Mouse (Mus musculus): Measurements from ENCODE around the gene Coq8b. TPM values are rescaled to one million over a fixed set of nuclear protein-coding genes. Genes with fewer than 3 reads are reported as not detected.

The Coq8b gene
- total and polyA plus RNA-seq, 3 experiments, result 49.7 to 219 (median 64.4) TPM

DNA sequence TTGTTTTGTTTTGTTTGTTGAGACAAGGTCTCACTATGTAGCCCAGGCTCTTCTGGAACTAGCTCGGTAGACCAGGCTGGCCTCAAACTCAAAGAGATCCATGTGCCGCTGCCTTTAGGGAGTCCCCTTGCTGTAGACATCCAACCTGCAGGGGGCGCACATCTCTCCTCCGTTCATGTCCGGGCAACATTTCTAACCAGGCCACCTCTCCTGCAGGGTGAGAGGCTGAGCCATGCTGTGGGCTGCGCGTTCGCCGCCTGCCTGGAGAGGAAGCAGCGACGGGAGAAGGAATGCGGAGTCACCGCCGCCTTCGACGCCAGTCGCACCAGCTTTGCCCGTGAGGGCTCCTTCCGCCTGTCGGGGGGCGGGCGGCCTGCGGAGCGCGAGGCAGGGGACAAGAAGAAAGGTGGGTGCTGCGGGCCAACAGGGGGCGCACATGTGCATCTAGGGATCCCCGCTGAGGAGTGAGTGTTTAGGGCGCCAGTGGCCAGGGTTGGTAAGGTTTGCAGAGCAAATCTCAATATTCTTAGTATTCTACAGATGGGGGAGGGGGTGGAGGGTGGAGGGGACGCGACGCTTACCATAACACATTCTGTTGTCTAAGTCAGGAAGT lies 41.0 kb downstream of the Coq8b start:
- peak; percentile 28 for DNase-seq

DNA sequence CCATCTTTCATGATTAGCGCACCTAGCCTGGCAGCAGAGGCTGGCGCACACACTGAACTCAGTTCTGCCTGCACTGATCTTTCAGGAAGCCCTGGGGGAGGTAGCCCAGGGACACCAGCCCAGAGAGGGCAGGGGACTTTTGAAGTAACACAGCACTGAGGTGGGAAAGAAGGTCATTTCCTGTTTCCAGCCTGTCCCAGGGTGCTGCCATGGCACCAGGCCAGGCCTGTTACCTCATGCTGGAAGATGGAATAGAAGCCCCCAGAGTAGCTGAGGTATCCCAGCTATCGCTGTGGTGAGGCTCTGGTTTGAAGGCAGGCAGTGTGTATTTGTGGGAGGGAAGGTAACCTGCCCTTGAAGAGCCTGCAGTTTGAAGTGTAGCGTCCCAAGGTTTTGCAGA lies 42.1 kb downstream of the Coq8b start:
- no peak for DNase-seq

DNA sequence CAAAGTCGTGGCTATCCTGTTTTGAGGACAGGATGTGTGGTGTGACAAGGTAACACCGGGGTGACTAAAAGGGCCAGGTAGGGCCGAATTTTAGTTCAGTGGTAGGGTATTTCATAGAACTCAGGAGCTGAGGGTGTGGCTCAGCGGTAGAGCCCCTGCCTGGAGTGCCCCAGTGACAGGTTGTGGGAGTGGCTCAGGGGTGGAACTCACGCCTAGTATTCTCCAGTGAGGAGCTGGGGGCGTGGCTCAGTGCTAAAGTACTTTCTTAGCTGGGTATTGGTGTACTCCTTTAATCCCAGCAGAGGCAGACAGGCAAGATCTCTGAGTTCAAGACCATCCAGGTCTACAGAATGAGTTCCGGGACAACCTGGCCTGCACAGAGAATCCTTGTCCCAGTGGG lies 43.2 kb downstream of the Coq8b start:
- no peak for DNase-seq

DNA sequence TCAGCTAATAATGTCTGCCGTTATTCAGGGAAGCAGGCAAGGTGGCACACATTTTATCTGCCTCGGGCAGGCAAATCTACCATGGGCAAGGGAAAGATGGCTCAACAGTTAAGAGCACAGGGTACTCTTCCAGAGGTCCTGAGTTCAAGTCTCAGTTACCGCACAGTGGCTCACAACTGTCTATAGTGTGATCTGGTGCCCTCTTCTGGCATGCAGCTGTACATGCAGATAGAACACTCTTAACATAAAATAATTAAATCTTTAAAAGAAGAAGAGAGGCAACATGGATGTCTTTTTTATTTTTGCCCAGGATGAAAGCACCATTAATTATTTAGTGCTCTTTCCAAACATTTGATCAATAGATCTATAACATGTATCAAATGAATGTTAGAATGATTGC lies 44.4 kb downstream of the Coq8b start:
- DNase-seq, result no peak

DNA sequence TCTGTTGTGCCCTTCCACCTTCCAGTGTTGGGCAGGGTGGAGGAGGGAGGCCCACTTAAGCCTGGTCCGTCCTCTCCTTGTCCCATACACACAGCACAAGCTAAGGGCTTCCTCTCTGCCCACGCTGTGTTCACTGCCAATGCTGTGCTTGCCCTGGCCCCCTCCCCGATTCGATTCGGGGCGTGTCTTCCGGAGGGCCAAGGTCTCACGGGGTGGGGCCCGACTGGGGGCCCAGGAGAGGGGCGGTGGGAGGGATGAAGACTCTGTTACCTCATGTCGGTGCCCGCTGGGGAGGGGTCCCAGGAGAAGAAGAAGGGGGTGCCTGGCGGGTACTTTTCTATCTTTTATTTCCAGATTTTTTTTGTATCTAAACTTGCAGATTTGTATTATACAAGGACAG lies 48.9 kb downstream of the Coq8b start:
- DNase-seq, result no peak

DNA sequence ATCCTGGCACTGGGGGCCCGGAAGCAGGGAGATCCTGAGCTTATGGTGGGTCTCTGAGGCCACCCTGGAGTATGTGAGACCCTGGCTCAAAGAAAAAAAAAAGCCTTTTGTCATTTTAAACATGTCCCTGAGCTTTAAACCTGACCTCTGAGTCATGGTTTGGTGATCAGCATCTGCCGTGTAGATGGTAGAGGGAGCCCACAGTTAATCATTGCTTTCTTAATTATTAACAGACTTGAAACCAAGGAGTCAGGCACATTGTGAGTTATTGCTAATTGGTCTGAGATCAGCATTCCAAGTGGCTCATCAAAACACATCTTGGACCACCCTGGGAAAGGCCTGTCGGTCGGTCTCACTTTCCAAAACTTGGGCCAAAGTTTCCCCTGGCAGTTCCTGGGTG lies 49.4 kb downstream of the Coq8b start:
- DNase-seq, result no peak

DNA sequence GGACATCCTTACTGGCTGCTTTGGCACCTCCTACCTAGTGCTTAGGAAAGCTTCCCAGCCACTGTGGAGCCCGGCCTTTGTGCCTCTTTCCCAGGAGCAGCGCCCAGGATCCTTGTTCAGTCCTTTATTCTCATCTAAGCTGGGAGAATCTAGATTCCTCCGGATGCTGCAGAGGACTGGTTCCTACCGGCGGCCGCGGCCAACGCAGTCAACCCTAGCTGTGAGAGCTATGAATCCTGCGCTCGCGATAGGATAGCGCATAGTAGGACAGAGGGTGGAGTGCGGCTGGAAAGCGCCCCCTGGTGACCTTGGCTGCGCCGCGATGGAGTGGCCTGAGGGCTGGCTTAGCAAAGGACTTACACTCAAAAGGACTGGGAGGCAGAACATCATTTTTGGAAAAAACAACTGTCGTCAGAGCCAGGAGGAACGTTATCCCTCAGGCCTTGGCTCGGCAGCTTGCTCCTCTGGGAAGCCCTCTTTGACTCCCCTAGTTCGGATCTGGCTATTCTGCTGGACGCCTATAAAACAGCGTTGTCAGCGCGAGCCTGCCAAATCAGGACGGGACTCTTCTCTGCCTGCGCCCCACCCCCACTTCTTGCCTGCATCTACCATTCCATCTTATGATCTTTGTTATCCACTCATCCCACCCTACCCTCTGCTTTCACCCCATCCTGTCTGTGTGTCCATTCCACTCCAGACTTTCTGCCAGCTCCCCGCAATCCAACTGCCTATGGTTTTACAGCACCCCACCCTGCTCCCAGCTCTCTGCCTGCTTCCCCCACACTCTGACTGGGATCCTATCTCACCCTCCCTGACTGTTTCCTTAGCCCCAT lies 52.3 kb downstream of the Coq8b start:
- peak; percentile 32 for DNase-seq

DNA sequence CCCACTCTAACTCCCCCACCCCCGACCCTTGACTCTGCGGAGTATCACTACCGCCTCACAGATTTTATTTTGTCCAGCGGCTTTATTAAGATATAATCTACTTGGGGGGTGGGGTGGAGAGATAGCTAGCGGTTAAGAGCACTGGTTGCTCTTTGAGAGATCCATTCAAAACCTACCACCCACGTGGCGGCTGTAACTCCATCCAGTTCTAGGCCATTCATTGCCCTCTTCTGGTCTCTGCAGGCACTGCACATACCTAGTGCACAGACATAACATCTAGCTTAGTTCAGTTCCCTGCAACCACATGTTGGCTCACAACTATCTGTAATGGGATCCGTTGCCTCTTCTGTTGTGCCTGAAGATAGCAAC lies 52.9 kb downstream of the Coq8b start:
- peak; percentile 64 for DNase-seq

DNA sequence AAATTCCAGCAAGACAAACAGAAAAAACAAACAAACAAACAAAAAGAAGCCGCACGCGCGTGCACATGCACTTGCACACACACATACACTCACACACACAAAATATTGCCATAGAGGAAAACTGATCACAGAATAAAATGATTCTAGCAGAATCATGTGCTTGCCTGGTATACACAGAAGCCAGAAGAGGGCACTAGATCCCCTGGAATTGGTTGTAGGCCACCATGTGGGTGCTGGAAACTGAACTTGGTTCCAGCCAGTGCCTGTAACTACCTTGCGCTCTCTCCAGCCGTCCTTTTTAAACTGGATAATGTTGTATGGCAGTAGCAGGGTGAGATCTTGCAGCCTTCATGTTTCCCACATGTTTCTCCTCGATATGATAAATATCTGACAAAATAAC lies 55.9 kb downstream of the Coq8b start:
- no peak for DNase-seq

DNA sequence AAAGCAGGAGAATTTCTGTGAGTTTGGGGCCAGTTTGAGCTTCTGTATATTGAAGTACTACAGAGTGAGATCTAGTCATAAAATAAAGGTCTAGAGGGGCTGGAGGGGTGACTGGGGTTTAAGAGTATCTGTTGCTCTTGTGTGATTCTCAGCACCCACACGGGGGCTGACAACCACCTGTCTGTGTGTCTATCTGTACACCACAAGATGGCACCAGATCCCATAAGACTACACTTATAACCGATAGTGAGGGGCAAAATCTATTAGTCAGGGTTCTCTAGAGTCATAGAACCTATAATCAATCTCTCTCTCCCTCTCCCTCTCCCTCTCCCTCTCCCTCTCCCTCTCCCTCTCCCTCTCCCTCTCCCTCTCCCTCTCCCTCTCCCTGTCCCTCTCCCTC lies 57.7 kb downstream of the Coq8b start:
- DNase-seq, result no peak

DNA sequence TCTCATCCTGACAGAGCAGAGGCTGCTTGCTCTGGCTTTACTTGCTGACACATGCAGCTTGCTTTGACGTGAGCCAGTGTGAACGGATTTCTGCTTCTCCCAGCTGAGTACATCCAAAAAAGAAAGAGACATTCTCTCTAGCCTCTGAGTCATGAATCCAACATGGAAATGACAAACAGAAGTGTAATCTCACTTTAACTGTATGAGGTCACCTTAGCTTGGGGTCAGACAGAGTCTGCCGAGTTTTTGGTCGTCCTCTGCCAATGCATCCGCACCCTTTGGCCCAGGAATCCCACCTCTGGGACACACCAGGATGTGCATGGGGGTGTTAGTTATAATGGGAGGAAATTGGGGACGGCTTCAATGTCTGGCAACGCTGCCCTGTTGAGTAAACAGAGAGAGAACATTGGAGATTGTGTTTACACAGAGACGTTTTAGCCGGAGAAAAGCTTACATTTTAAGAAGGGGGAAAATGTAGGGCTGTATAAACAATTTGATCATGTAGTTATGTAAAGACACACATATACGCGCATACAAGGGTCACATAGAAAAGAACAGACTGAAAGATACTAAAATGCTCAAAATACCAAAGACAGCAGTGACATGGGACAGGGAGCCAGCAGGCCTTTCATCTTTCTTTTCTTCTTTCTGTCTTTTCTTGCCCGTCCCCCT lies 59.1 kb downstream of the Coq8b start:
- no peak for DNase-seq

DNA sequence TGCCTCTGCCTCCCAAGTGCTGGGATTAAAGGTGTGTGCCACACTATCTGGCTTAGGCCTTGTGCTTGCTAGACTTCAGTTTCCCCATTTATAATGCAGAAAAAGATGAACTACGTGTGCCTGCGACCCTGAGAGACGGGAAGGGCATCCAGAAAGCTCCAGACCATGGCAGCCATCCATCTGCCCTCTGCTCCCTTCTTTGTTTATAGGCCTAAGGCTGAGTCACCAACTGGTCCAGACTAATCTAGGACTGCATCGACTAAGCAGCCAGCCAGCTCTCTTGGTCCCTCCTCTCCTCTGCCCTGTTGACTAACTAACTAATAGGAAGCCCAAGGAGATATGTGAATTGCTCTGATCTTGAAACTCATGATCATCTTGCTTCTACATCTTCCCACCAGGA lies 63.1 kb downstream of the Coq8b start:
- DNase-seq, result peak; percentile 48

DNA sequence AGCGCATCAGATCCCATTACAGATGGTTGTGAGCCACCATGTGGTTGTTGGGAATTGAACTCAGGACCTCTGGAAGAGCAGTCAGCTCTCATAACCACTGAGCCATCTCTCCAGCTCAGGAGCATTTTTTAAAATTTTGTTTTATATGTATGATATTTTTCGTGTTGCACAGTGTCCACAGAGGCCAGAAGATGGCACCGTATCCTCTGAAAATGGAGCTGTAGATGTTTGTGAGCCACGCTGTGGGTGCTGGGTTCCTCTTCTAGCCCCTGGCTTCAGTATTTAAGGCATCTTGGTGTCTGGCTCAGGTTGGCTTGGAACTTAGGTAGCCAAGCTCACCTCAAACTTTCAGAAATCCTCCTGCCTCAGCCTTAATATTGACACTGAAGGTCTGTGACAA lies 63.7 kb downstream of the Coq8b start:
- DNase-seq, result no peak

DNA sequence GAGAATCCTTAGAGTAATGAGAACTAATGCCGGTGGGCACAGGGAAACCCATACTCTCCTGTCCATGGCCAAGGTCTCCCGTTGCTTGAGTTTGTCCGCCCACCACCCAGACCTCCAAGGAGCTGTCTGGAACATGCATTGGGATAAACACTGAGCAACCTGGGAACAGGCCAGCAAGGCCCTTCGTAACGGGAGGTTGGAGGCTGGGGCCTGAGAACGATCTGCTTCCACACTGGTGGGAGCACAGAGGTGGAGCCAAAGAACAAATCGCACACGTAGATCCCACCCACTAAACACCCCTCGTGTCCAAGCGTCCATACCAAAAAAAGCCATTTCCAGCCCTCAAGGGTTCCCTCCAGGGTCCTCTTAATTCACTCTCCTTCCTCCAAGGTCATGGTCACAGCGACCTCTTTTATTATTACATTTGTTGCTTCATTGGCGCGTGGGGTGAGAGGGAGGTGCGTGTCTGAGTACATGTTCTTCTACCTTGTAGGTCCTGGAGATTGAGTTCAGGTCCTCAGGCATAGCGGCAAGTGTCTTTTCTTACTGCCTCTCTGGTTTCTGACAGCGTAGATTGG lies 65.3 kb downstream of the Coq8b start:
- no peak for DNase-seq

DNA sequence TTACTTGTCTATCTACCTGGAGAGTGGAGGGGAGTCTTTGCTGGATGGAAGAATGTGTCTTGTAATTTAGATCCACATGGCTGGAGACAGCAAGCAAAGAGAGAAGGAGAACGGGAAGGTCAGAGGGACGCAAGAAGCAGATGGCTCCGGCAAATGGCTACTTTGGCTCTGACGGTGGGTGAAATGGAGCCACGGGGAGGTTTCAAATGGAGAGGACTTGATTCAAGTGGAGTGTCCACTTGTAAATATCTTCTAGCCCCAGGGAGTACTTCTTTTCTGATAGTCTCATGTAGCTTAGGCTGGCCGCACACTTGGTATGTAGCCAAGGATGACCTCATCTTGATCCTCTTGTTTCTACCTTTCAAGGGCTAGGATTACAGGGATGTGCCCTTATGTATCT lies 66.0 kb downstream of the Coq8b start:
- DNase-seq, result no peak

DNA sequence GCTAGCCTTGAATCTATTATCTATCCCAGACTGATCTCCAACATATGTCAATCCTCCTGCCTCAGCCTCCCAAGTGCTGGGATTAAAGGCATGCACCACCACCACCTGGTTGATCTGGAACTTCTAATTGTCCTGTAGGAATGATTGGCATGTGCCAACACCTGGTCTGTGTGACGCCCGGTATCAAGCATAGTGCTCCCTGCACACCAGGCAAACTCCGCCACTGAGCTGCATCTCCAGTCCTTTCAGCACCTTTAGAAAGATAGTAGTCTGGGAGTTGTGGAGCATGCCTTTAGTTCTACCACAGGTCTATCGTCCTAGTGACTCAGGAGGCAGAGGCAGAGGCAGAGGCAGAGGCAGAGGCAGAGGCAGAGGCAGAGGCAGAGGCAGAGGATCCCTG lies 67.5 kb downstream of the Coq8b start:
- DNase-seq, result no peak

DNA sequence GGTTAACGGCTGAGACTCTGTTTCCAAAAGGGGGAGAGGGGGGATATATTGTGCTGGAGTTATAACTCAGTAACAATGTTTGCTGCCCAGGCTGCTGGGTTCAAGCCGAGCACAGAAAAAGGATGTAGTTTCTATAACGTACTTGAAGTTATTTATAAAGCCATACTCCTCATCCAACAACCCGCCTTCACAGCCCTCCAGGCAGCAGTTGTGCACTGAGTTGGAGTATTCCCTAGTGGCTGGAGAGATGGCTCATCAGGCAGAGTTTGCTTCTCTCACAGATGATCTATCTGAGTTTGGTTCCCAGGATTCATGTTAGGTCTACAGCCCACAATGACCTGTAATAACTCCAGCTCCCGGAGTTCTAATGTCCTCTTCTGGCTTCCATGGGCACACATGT lies 68.0 kb downstream of the Coq8b start:
- DNase-seq, result no peak

DNA sequence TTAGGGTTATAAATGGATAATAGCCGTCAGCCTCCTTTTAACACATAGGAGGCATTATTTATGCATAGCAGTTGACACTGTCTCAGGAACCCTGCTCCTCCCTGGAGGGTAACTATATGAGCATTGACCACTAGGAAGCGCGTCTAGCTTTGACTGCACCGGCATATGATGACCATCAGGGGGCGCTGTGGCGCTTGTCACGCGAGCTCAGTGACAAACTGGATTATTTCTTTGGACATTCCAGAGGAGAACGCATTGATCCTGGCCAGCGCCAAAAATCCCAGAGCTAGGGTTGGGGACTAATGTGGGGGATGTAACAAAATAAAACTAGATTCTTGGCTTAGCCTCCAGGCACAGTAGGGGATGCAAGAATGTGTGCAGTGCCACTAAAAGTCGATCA lies 69.3 kb downstream of the Coq8b start:
- DNase-seq, result peak; percentile 67

DNA sequence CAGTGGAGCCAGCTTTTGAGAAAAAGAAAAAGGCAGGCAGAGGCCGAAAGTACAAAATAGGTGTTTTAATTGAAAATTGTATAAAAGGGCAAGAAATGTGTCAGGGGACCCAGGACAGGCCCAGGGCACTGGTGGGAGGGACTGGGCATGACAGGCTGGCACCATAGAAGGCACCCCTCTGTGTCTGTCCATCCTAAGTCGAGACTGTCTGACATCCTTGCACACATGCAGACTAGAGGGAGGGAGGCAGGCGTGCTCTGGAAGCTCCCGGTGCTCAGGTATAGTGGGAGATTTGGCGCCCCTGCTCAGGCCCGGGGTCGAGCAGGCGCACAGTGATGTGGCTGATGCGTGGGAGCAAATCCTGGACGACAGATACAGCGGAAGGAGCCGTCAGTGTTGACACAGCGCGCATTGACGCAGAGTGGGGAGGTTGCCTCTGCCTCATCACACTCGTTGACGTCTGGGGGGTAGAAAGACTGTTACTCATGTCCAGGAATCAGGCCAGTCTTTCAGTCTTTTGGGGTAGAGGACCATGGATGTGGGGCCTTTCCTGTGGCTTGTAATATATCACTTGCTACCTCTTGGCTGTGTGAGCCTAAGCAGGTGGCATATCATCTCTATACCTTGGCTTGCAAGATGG lies 72.4 kb downstream of the Coq8b start:
- DNase-seq, result no peak

DNA sequence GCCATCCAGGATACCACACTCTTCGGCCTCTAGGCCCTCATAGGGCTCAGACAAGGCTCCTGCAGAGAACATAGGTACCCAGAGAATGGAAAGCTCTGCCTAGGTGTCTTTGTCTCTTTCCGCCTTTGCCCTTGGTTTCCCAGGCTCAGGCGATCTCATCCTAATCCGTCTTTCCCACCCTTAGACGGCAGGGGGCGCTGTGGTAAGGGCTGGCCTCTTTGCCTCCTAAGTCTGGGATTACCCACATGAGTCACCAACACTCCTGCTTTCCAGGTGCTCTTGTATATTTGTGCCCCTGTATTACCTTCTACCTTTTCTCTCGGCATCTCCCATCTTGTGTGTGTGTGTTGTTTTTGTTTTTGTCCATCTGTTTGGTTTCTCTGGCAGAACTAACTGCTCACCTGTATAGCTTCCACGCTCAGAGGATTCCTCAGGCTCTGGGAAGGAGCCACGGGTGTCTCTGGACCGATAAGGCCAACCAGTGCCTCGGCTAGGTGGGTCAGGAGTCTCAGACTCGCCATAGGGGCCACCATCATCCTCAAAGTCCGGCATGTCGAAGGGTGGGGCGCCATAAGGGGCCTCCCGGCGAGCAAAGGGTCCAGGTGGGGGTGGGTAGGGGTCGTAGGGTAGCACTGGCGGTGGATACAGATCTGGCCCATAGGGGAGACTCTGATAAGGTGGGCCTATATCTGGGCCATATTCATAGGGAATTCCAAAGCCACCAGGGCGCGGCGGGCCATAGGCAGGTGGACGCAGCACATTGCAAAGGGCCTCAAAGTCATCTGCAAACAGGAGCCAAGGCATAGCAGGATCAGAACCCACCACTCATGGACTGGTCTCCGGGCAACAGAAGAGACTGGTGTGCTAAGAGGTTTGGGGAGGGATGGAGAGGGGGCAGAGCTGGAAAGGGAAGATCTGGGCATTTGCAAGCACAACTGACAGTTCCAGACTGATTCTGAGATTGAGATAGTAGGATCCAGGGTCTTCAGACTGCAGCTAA lies 73.6 kb downstream of the Coq8b start:
- DNase-seq, result no peak

DNA sequence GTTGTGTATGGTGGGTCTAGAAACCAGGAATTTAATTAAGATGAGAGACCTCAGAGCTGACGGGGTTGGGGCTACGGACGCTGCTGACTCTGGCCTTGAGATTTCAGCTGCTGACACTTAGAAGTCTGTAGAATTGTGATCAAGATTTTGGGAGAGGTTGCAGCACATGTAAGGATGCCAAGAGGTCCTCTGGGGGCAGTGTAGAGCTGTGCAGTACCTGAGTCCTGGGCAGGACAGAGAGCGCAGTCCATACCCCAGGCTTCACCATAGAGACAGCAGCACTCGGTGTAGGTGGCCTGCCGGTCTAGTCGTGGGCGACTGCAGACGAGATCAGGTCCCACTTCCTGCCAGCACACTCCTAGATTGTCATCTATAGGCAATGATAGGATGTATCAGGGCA lies 74.7 kb downstream of the Coq8b start:
- DNase-seq, result no peak

All from adrenal gland, adult 2 months (tissue).